ENCODE assay signal across 19 mouse cellular contexts in genomic region chr19:57036860-57037259, GRCm38 (mm10). TPM values are rescaled to one million over a fixed set of nuclear protein-coding genes. Genes with fewer than 3 reads are reported as not detected.
"Had no signal": no experiment of that assay in that cellular context is flagged by ENCODE, and none has a peak within 500 bp of the region (broad histone marks: within the 10 kb centered on the region; RNA-seq: fewer than 3 reads in every experiment).

No protein-coding gene starts in this region.

- H3K9me3 ChIP-seq: midbrain, embryonic 10.5 days; midbrain, embryonic 12.5 days; neural tube, embryonic 13.5 days; neural tube, embryonic 15.5 days had no signal

- H3K4me3 ChIP-seq: midbrain, embryonic 10.5 days; midbrain, embryonic 12.5 days; myocyte; neural tube, embryonic 13.5 days; neural tube, embryonic 15.5 days had no signal

- H3K27me3 ChIP-seq: midbrain, embryonic 12.5 days; neural tube, embryonic 13.5 days; neural tube, embryonic 15.5 days had no signal

- H3K9ac ChIP-seq: lung, embryonic 14.5 days; midbrain, embryonic 12.5 days; neural tube, embryonic 13.5 days; neural tube, embryonic 15.5 days had no signal

- H3K36me3 ChIP-seq: midbrain, embryonic 12.5 days had no signal

- H3K4me1 ChIP-seq: midbrain, embryonic 10.5 days; midbrain, embryonic 12.5 days; neural tube, embryonic 13.5 days; neural tube, embryonic 15.5 days had no signal

- DNase-seq: lung, adult 18-20 months; lung, embryonic 14.5 days; lung, postnatal 10 days; lung, postnatal 4 days; midbrain, embryonic 14.5 days; retina, postnatal 1 day; right cerebral cortex, adult 18-20 months; right cerebral cortex, postnatal 25 days; right cerebral cortex, postnatal 4 days; spleen, adult 18-20 months; thymus, adult 18-20 months; thymus, postnatal 14 days; thymus, postnatal 36 days had no signal

- H3K4me2 ChIP-seq: lung, embryonic 14.5 days; midbrain, embryonic 12.5 days; neural tube, embryonic 13.5 days; neural tube, embryonic 15.5 days had no signal

- H3K27ac ChIP-seq: midbrain, embryonic 10.5 days; midbrain, embryonic 12.5 days; neural tube, embryonic 13.5 days; neural tube, embryonic 15.5 days had no signal

RNA-seq across cellular contexts. Expression of gene Afap1l2, which starts 28.8 kb away (rescaled TPM):
- total RNA-seq: megakaryocyte, adult 5-6 weeks had no signal
